Mouse (Mus musculus) CD4-positive, CD25-positive, alpha-beta regulatory T cell, adult 4 months (primary cell): ENCODE data around the gene Eml3. TPM values are rescaled to one million over a fixed set of nuclear protein-coding genes. Genes with fewer than 3 reads are reported as not detected.
A peak's percentile ranks its signal among the peaks of the same experiment; 100 is the strongest.

ENCODE experiments used
- ATAC-seq: one replicate; pipeline ENCODE4 v1.8.0; 2017
- polyA plus RNA-seq, 2 experiments: library from polyadenylated mRNA; unstranded; fragments of 100-300 nt; shearing (Covaris generic); gene quantifications; one replicate each; pipeline ENCODE4 v1.2.1; 2017

The Eml3 gene
- polyA plus RNA-seq, 2 experiments from 2014 or later, result 18.7 to 24.9 TPM

GRCm38 (mm10) chr19:8919000-8919399 lies 10.4 kb upstream of the Eml3 start:
- ATAC-seq, result peak; percentile 38

- ATAC-seq, result no peak
Measured at GRCm38 (mm10) chr19:8919684-8920072, 9.7 kb upstream of the Eml3 start.

GRCm38 (mm10) chr19:8920073-8920736 lies 9.1 kb upstream of the Eml3 start, which contains the start of gene B3gat3:
Gene B3gat3, plus strand, starts transcription at chr19:8920374.
- ATAC-seq, result peak; percentile 61

- peak; percentile 35 for ATAC-seq
Measured at GRCm38 (mm10) chr19:8920836-8921291, 8.5 kb upstream of the Eml3 start.

- no peak for ATAC-seq
Measured at GRCm38 (mm10) chr19:8921741-8922140, 7.6 kb upstream of the Eml3 start.

GRCm38 (mm10) chr19:8926766-8927165 lies 2.6 kb upstream of the Eml3 start:
- ATAC-seq, result peak; percentile 35

- ATAC-seq, result no peak
Measured at GRCm38 (mm10) chr19:8927891-8928525, 1.3 kb upstream of the Eml3 start.

GRCm38 (mm10) chr19:8928689-8929223 lies 596 bp upstream of the Eml3 start:
- no peak for ATAC-seq

GRCm38 (mm10) chr19:8930117-8930516 lies 765 bp downstream of the Eml3 start:
- ATAC-seq, result no peak

GRCm38 (mm10) chr19:8930771-8931170 lies 1.4 kb downstream of the Eml3 start:
- no peak for ATAC-seq

GRCm38 (mm10) chr19:8936736-8937135 lies 7.4 kb downstream of the Eml3 start:
- no peak for ATAC-seq

GRCm38 (mm10) chr19:8940526-8941133 lies 11.3 kb downstream of the Eml3 start:
- ATAC-seq, result no peak

GRCm38 (mm10) chr19:8941136-8941514 lies 11.8 kb downstream of the Eml3 start:
- no peak for ATAC-seq

- peak; percentile 93 for ATAC-seq
Measured at GRCm38 (mm10) chr19:8941515-8942217, 12.3 kb downstream of the Eml3 start, which contains the start of gene Mta2. Gene Mta2, plus strand, starts transcription at chr19:8941875.

- ATAC-seq, result peak; percentile 46
Measured at GRCm38 (mm10) chr19:8942276-8942964, 13.1 kb downstream of the Eml3 start.

GRCm38 (mm10) chr19:8943047-8943446 lies 13.7 kb downstream of the Eml3 start:
- no peak for ATAC-seq

- ATAC-seq, result no peak
Measured at GRCm38 (mm10) chr19:8944062-8944461, 14.7 kb downstream of the Eml3 start.

- no peak for ATAC-seq
Measured at GRCm38 (mm10) chr19:8944750-8945149, 15.4 kb downstream of the Eml3 start.

GRCm38 (mm10) chr19:8945251-8945650 lies 15.9 kb downstream of the Eml3 start:
- ATAC-seq, result no peak

GRCm38 (mm10) chr19:8946929-8947328 lies 17.6 kb downstream of the Eml3 start:
- no peak for ATAC-seq

GRCm38 (mm10) chr19:8950190-8950589 lies 20.8 kb downstream of the Eml3 start:
- no peak for ATAC-seq

- ATAC-seq, result no peak
Measured at GRCm38 (mm10) chr19:8952241-8952640, 22.9 kb downstream of the Eml3 start.
